Mouse (Mus musculus) liver, embryonic 16.5 days (tissue): ENCODE measurements around the gene Kcnj2. TPM values are rescaled to one million over a fixed set of nuclear protein-coding genes. Genes with fewer than 3 reads are reported as not detected.

Source experiments
- ATAC-seq: fragments of 200-750 bp; cut with Nextera tagmentation; 2 replicates; pipeline ENCODE4 v1.8.0; 2017; ENCODE audit warnings: low read depth, mild to moderate bottlenecking, moderate number of reproducible peaks, moderate library complexity
- H3K27ac ChIP-seq: fragments of 300-500 bp; sonication (generic); 2 replicates; pipeline ENCODE4 v1.5.1; 2014; ENCODE audit warnings: mild to moderate bottlenecking, low read length
- H3K27me3 ChIP-seq: fragments of 300-500 bp; sonication (generic); 2 replicates; pipeline ENCODE4 v1.6.1; 2014; ENCODE audit warnings: low read depth, low read length, mixed read lengths; ENCODE audit not compliant: control insufficient read depth, insufficient read depth
- H3K36me3 ChIP-seq: fragments of 300-500 bp; sonication (generic); 2 replicates; pipeline ENCODE4 v1.6.1; 2014; ENCODE audit warnings: mild to moderate bottlenecking; ENCODE audit not compliant: control insufficient read depth, insufficient read depth
- H3K4me1 ChIP-seq: fragments of 300-500 bp; sonication (generic); 2 replicates; pipeline ENCODE4 v1.6.1; 2014; ENCODE audit warnings: low read depth, low read length, mixed read lengths; ENCODE audit not compliant: control insufficient read depth
- H3K4me2 ChIP-seq: fragments of 300-500 bp; sonication (generic); 2 replicates; pipeline ENCODE4 v1.6.1; 2014; ENCODE audit warnings: low read depth, low read length, mixed read lengths
- H3K4me3 ChIP-seq: fragments of 300-500 bp; sonication (generic); 2 replicates; pipeline ENCODE4 v1.5.1; 2014; ENCODE audit warnings: low read depth, mild to moderate bottlenecking, low read length
- H3K9ac ChIP-seq: fragments of 300-500 bp; sonication (generic); 2 replicates; pipeline ENCODE4 v1.6.1; 2014; ENCODE audit warnings: low read depth, low read length
- H3K9me3 ChIP-seq: fragments of 300-500 bp; sonication (generic); replicated peaks from 2 replicates; pipeline ENCODE4 v1.6.1; 2016; ENCODE audit warnings: low read length; ENCODE audit not compliant: control insufficient read depth
- WGBS: fragments of 180-500 bp; shearing (Covaris S2); extraction: QIAGEN DNeasy Blood & Tissue Kit; methylation state at CpG from one replicate; pipeline ENCODE4 v1.1.7; 2014; ENCODE audit not compliant: insufficient replicate concordance; 5-methylcytosine and 5-hydroxymethylcytosine counted together
- polyA plus RNA-seq: library from polyadenylated mRNA; unstranded; fragments of >200 nt; fragmentation: Nextera tagmentation; extraction: Ambion mirVana; gene quantifications from 2 replicates; pipeline ENCODE4 v1.2.1, GENCODE M21; 2015

Gene Kcnj2
- polyA plus RNA-seq, 1 experiment from 2014 or later: 0.14 TPM

GRCm38 (mm10) chr11:111056030-111056429 lies 9.9 kb upstream of the Kcnj2 start:
- Histone ChIP-seq H3K4me3 (no peak overlapping the region), H3K4me1 (no peaks in the 10 kb centered on the region), H3K4me2 (no peak overlapping the region), H3K9me3 (no peaks in the 10 kb centered on the region), H3K9ac (no peak overlapping the region), H3K36me3 (no peaks in the 10 kb centered on the region), H3K27ac (no peak overlapping the region), H3K27me3 (no peaks in the 10 kb centered on the region)
- 42% methylated on average over 13 of the region's 13 CpGs for WGBS
- ATAC-seq: no peak

GRCm38 (mm10) chr11:111057435-111057834 lies 8.5 kb upstream of the Kcnj2 start:
- H3K9me3 ChIP-seq: no peaks in the 10 kb centered on the region

GRCm38 (mm10) chr11:111059440-111059839 lies 6.5 kb upstream of the Kcnj2 start:
- no peaks in the 10 kb centered on the region for H3K36me3 ChIP-seq

More at GRCm38 (mm10) chr11:111057435-111057834, 8.5 kb upstream of the Kcnj2 start:
- Histone ChIP-seq H3K4me1 (no peaks in the 10 kb centered on the region), H3K27ac (no peak overlapping the region), H3K4me3 (no peak overlapping the region), H3K36me3 (no peaks in the 10 kb centered on the region), H3K4me2 (no peak overlapping the region), H3K27me3 (no peaks in the 10 kb centered on the region), H3K9ac (no peak overlapping the region)
- 76% methylated on average over 4 of the region's 4 CpGs for WGBS
- no peak for ATAC-seq

GRCm38 (mm10) chr11:111060216-111060615 lies 5.7 kb upstream of the Kcnj2 start:
- Histone ChIP-seq H3K4me1 (peaks cover 3% of the 10 kb centered on the region), H3K27me3 (no peaks in the 10 kb centered on the region), H3K27ac (no peak overlapping the region), H3K36me3 (no peaks in the 10 kb centered on the region), H3K4me3 (no peak overlapping the region), H3K9me3 (no peaks in the 10 kb centered on the region), H3K4me2 (no peak overlapping the region), H3K9ac (no peak overlapping the region)
- no peak for ATAC-seq
- WGBS: 47% methylated on average over 5 of the region's 5 CpGs

More at GRCm38 (mm10) chr11:111059440-111059839, 6.5 kb upstream of the Kcnj2 start:
- no peak for ATAC-seq
- Histone ChIP-seq H3K27me3 (no peaks in the 10 kb centered on the region), H3K4me2 (no peak overlapping the region), H3K4me3 (no peak overlapping the region), H3K27ac (no peak overlapping the region), H3K9ac (no peak overlapping the region), H3K4me1 (no peaks in the 10 kb centered on the region), H3K9me3 (no peaks in the 10 kb centered on the region)

- Histone ChIP-seq H3K4me1 (peaks cover 4% of the 10 kb centered on the region), H3K36me3 (no peaks in the 10 kb centered on the region), H3K4me3 (peak overlapping the region; percentile 59), H3K4me2 (peak overlapping the region; percentile 82), H3K9me3 (no peaks in the 10 kb centered on the region), H3K9ac (peak overlapping the region; percentile 2; the same call in 1 of the 2 replicates), H3K27me3 (peaks cover 12% of the 10 kb centered on the region), H3K27ac (no peak overlapping the region)
- under 1% methylated on average over 25 of the region's 25 CpGs for WGBS
- no peak for ATAC-seq
Observed at GRCm38 (mm10) chr11:111064751-111065527, 1.0 kb upstream of the Kcnj2 start.

GRCm38 (mm10) chr11:111066299-111066691 lies 331 bp downstream of the Kcnj2 start:
- H3K4me2 ChIP-seq: peak overlapping the region; percentile 82
- H3K27ac ChIP-seq: no peak overlapping the region
- no peaks in the 10 kb centered on the region for H3K36me3 ChIP-seq
- H3K4me1 ChIP-seq: peaks cover 4% of the 10 kb centered on the region
- peak overlapping the region; percentile 59 for H3K4me3 ChIP-seq
- no peak overlapping the region for H3K9ac ChIP-seq
- peaks cover 12% of the 10 kb centered on the region for H3K27me3 ChIP-seq
- ATAC-seq: peak; percentile 22
- WGBS: under 1% methylated on average over 9 of the region's 9 CpGs
- H3K9me3 ChIP-seq: no peaks in the 10 kb centered on the region

- no peak for ATAC-seq
- 48% methylated on average over 3 of the region's 3 CpGs for WGBS
- Histone ChIP-seq H3K9me3 (no peaks in the 10 kb centered on the region), H3K36me3 (no peaks in the 10 kb centered on the region), H3K4me3 (no peak overlapping the region), H3K4me2 (no peak overlapping the region), H3K9ac (no peak overlapping the region), H3K27ac (no peak overlapping the region), H3K27me3 (peaks cover 12% of the 10 kb centered on the region), H3K4me1 (peaks cover 4% of the 10 kb centered on the region)
Observed at GRCm38 (mm10) chr11:111067787-111068186, 1.8 kb downstream of the Kcnj2 start.

GRCm38 (mm10) chr11:111070460-111070859 lies 4.5 kb downstream of the Kcnj2 start:
- Histone ChIP-seq H3K27me3 (peaks cover 12% of the 10 kb centered on the region), H3K27ac (no peak overlapping the region), H3K4me3 (no peak overlapping the region), H3K9me3 (no peaks in the 10 kb centered on the region), H3K4me1 (no peaks in the 10 kb centered on the region), H3K9ac (no peak overlapping the region), H3K36me3 (no peaks in the 10 kb centered on the region), H3K4me2 (no peak overlapping the region)
- no peak for ATAC-seq

GRCm38 (mm10) chr11:111074131-111074530 lies 8.2 kb downstream of the Kcnj2 start:
- no peak for ATAC-seq
- H3K9me3 ChIP-seq: no peaks in the 10 kb centered on the region

More at GRCm38 (mm10) chr11:111074131-111074530, 8.2 kb downstream of the Kcnj2 start:
- no peak overlapping the region for H3K4me3 ChIP-seq
- H3K4me2 ChIP-seq: no peak overlapping the region
- no peaks in the 10 kb centered on the region for H3K36me3 ChIP-seq
- no peak overlapping the region for H3K27ac ChIP-seq
- no peaks in the 10 kb centered on the region for H3K27me3 ChIP-seq
- no peak overlapping the region for H3K9ac ChIP-seq
- no peaks in the 10 kb centered on the region for H3K4me1 ChIP-seq
